ENCODE assay signal across 13 mouse cellular contexts in genomic region chr1:84885174-84885573, GRCm38 (mm10). TPM values are rescaled to one million over a fixed set of nuclear protein-coding genes. Genes with fewer than 3 reads are reported as not detected.
DNase-seq lines count a peak whose midpoint lies in the region; ATAC-seq and TF ChIP-seq lines count a peak whose summit lies in the region.
"Had no signal": no experiment of that assay in that cellular context is flagged by ENCODE, and none has a peak within 500 bp of the region (broad histone marks: within the 10 kb centered on the region; RNA-seq: fewer than 3 reads in every experiment).

No protein-coding gene starts in this region.

- TF ChIP-seq POLR2A in lung, adult 2 months (IDR thresholded peaks at IDR 0.05; ENCODE audit: borderline replicate concordance, extremely low read depth, low read depth, low read length): no peak

- H3K4me1 ChIP-seq in lung, adult 2 months (ENCODE audit: control insufficient read depth, insufficient read depth, low read length): no peaks in the 10 kb centered on the region
- H3K4me1 ChIP-seq: megakaryocyte, embryonic 14.5 days had no signal

- DNase-seq in gastrocnemius, adult 18-20 months (ENCODE audit: low spot score): peak; percentile 15
- DNase-seq in gastrocnemius, postnatal 10 days: no peak
- DNase-seq in lung, adult 2 months: no peak
- DNase-seq in lung, postnatal 25 days (ENCODE audit: low spot score): no peak
- peak; percentile 59 for DNase-seq in NIH3T3 (ENCODE audit: low read depth)
- no peak for DNase-seq in testis, postnatal 10 days (ENCODE audit: low spot score)
- DNase-seq in heart, postnatal 25 days (ENCODE audit: low spot score): no peak
- DNase-seq: left cerebral cortex, postnatal 4 days had no signal

- 69% methylated on average over 3 of the region's 3 CpGs for WGBS in lung, adult 2 months

- TF ChIP-seq CTCF in lung, adult 2 months (IDR thresholded peaks at IDR 0.05; ENCODE audit: insufficient read depth, low read length): peak; percentile 18; the same call in 1 of the 2 replicates

- intact Hi-C loops in heart, postnatal 25 days (cut with DNase I): loop anchor here (2.0 kb wide), 1 partner anchor 150 kb away; no protein-coding TSS in a partner anchor

- ATAC-seq in megakaryocyte progenitor cell, adult 5-6 weeks (replicated peaks; ENCODE audit: poor library complexity): peak; percentile 82
- ATAC-seq: forebrain, embryonic 13.5 days; intestine, embryonic 16.5 days had no signal

- no peak overlapping the region for H3K4me3 ChIP-seq in lung, adult 2 months (replicated peaks; ENCODE audit: extremely low read depth, low read depth, low read length)
- H3K4me3 ChIP-seq: forebrain, embryonic 13.5 days; megakaryocyte, embryonic 14.5 days had no signal

RNA-seq across cellular contexts. Expression of gene Trip12, which starts 44.9 kb away (rescaled TPM):
- total RNA-seq in gastrocnemius, adult 18-20 months (2021): 100 to 1,000 TPM; 178 to 197 TPM
- 100 to 1,000 TPM; 198 to 241 TPM for total RNA-seq in gastrocnemius, postnatal 10 days (2021)
- 15.1 and 31.0 TPM in 2 replicates for polyA plus RNA-seq in lung, adult 2 months (2012; rRNA removed)
- 100 and 112 TPM in 2 replicates for total RNA-seq in megakaryocyte progenitor cell, adult 5-6 weeks (2015)
- 189 and 250 TPM in 2 replicates for total RNA-seq in megakaryocyte progenitor cell, adult 5-6 weeks (2017)
- total RNA-seq in heart, postnatal 25 days (2021): 100 to 1,000 TPM; 185 to 203 TPM

RNA-seq across cellular contexts. Expression of gene Fbxo36, which starts 45.5 kb away (rescaled TPM):
- total RNA-seq in gastrocnemius, adult 18-20 months (2021): 1 to 10 TPM; 3.0 to 3.6 TPM
- total RNA-seq in gastrocnemius, postnatal 10 days (2021): 1 to 10 TPM; 2.1 to 2.3 TPM
- 7.7 and 7.9 TPM in 2 replicates for polyA plus RNA-seq in lung, adult 2 months (2012; rRNA removed)
- total RNA-seq in megakaryocyte progenitor cell, adult 5-6 weeks (2015): 4.8 and 9.0 TPM in 2 replicates
- total RNA-seq in megakaryocyte progenitor cell, adult 5-6 weeks (2017): 0.84 and 2.0 TPM in 2 replicates
- 1 to 10 TPM in 1 of 2 experiments, under 1 TPM in 1; 0.98 to 1.7 TPM for total RNA-seq in heart, postnatal 25 days (2021)
- total RNA-seq: neutrophil, adult 5-6 weeks had no signal

RNA-seq across cellular contexts. Expression of gene Slc16a14, which starts 49.8 kb away (rescaled TPM):
- under 1 TPM in 1 of 2 experiments, not detected in 1; 0.21 TPM for total RNA-seq in gastrocnemius, adult 18-20 months (2021)
- not detected for total RNA-seq in gastrocnemius, postnatal 10 days (2021)
- polyA plus RNA-seq in lung, adult 2 months (2012; rRNA removed): 0.06 and 0.15 TPM in 2 replicates
- not detected in 2 replicates for total RNA-seq in megakaryocyte progenitor cell, adult 5-6 weeks (2015)
- total RNA-seq in megakaryocyte progenitor cell, adult 5-6 weeks (2017): not detected in 2 replicates
- under 1 TPM in 1 of 2 experiments, not detected in 1; 0.62 TPM for total RNA-seq in heart, postnatal 25 days (2021)

Comparison
In these comparisons a context has a peak if more than half of its experiments do, and no peak if none do; other contexts are left out.
1. DNase-seq: peak in gastrocnemius, adult 18-20 months (single experiment) and NIH3T3 (single experiment); none in gastrocnemius, postnatal 10 days (single experiment), lung, adult 2 months (single experiment), lung, postnatal 25 days (single experiment), testis, postnatal 10 days (single experiment) and heart, postnatal 25 days (single experiment).